19 mouse cellular contexts compared by ENCODE assay signal in genomic region chr6:136668266-136668986, GRCm38 (mm10). TPM values are rescaled to one million over a fixed set of nuclear protein-coding genes. Genes with fewer than 3 reads are reported as not detected.
DNase-seq lines count a peak whose midpoint lies in the region; ATAC-seq and TF ChIP-seq lines count a peak whose summit lies in the region.
"Had no signal": no experiment of that assay in that cellular context is flagged by ENCODE, and none has a peak within 500 bp of the region (broad histone marks: within the 10 kb centered on the region; RNA-seq: fewer than 3 reads in every experiment).

No protein-coding gene starts in this region.

- ATAC-seq in heart, embryonic 11.5 days (replicated peaks; ENCODE audit: insufficient number of reproducible peaks, low FRiP score, low TSS enrichment), result peak; percentile 75; the same call in 1 of the 2 replicates
- ATAC-seq in lung, postnatal 0 days, result 0 out of 2 replicates have a peak, but pooled peaks have one; percentile 11
- ATAC-seq in stomach, embryonic 15.5 days (ENCODE audit: insufficient read depth, low FRiP score, low read depth), result peak; percentile 58; the same call in 1 of the 2 replicates
- no peak for ATAC-seq in forebrain, postnatal 0 days
- ATAC-seq: midbrain, embryonic 15.5 days had no signal

- no peak for TF ChIP-seq EP300 in lung, postnatal 0 days (IDR thresholded peaks at IDR 0.05)

- no peak for TF ChIP-seq CTCF in lung, postnatal 0 days (IDR thresholded peaks at IDR 0.05)
- no peak for TF ChIP-seq CTCF in forebrain, postnatal 0 days (IDR thresholded peaks at IDR 0.05; ENCODE audit: low read depth)

- H3K4me3 ChIP-seq in heart, embryonic 11.5 days (ENCODE audit: low read depth, low read length), result no peak overlapping the region
- no peak overlapping the region for H3K4me3 ChIP-seq in lung, postnatal 0 days (ENCODE audit: low read depth, low read length)
- H3K4me3 ChIP-seq in stomach, embryonic 15.5 days (replicated peaks), result no peak overlapping the region
- no peak overlapping the region for H3K4me3 ChIP-seq in forebrain, postnatal 0 days (ENCODE audit: low read depth, low read length)
- H3K4me3 ChIP-seq: limb, embryonic 13.5 days; lung, embryonic 15.5 days; midbrain, embryonic 15.5 days; myocyte had no signal

- no peak for DNase-seq in heart, postnatal 14 days
- DNase-seq in lung, postnatal 0 days (ENCODE audit: low spot score), result peak; percentile 35
- DNase-seq in lung, postnatal 36 days, result no peak
- peak; percentile 50 for DNase-seq in fat pad, adult 2 months (ENCODE audit: extremely low read depth, low read depth, low spot score)
- no peak for DNase-seq in urinary bladder, postnatal 10 days (ENCODE audit: low spot score)
- DNase-seq in forebrain, postnatal 0 days, result no peak
- DNase-seq: adrenal gland, postnatal 36 days; cerebellum, adult 8-10 months; kidney, postnatal 36 days; right cerebral cortex, postnatal 14 days; spleen, adult 18-20 months had no signal

- 33% methylated on average over 14 of the region's 14 CpGs for WGBS in heart, embryonic 11.5 days (ENCODE audit: insufficient replicate concordance)
- WGBS in lung, postnatal 0 days, result 42% methylated on average over 14 of the region's 14 CpGs
- WGBS in stomach, embryonic 15.5 days, result 44% methylated on average over 14 of the region's 14 CpGs
- 58% methylated on average over 14 of the region's 14 CpGs for WGBS in forebrain, postnatal 0 days

- no peaks in the 10 kb centered on the region; the same call in 1 of the 2 replicates for H3K27me3 ChIP-seq in heart, embryonic 11.5 days (ENCODE audit: control insufficient read depth, insufficient read depth, low read length)
- no peaks in the 10 kb centered on the region for H3K27me3 ChIP-seq in lung, postnatal 0 days (replicated peaks; ENCODE audit: insufficient read depth, low read length)
- H3K27me3 ChIP-seq in stomach, embryonic 15.5 days (replicated peaks), result no peaks in the 10 kb centered on the region
- H3K27me3 ChIP-seq in forebrain, postnatal 0 days (ENCODE audit: insufficient read depth, low read length), result no peaks in the 10 kb centered on the region
- H3K27me3 ChIP-seq: lung, embryonic 15.5 days; midbrain, embryonic 15.5 days had no signal

- H3K9me3 ChIP-seq in heart, embryonic 11.5 days (replicated peaks; ENCODE audit: control insufficient read depth, low read length), result no peaks in the 10 kb centered on the region
- H3K9me3 ChIP-seq in lung, postnatal 0 days (ENCODE audit: low read length), result no peaks in the 10 kb centered on the region
- no peaks in the 10 kb centered on the region for H3K9me3 ChIP-seq in stomach, embryonic 15.5 days
- H3K9me3 ChIP-seq in forebrain, postnatal 0 days (ENCODE audit: low read length), result no peaks in the 10 kb centered on the region
- H3K9me3 ChIP-seq: lung, embryonic 15.5 days; midbrain, embryonic 15.5 days had no signal

- peaks cover 11% of the 10 kb centered on the region for H3K4me1 ChIP-seq in heart, embryonic 11.5 days (ENCODE audit: control insufficient read depth, insufficient read depth, low read length)
- no peaks in the 10 kb centered on the region for H3K4me1 ChIP-seq in lung, postnatal 0 days (ENCODE audit: insufficient read depth, low read depth, low read length)
- H3K4me1 ChIP-seq in stomach, embryonic 15.5 days, result no peaks in the 10 kb centered on the region
- H3K4me1 ChIP-seq in forebrain, postnatal 0 days (ENCODE audit: insufficient read depth), result no peaks in the 10 kb centered on the region
- H3K4me1 ChIP-seq: midbrain, embryonic 15.5 days had no signal

- no peak overlapping the region for H3K9ac ChIP-seq in heart, embryonic 11.5 days (ENCODE audit: low read depth, low read length)
- no peak overlapping the region for H3K9ac ChIP-seq in lung, postnatal 0 days (replicated peaks; ENCODE audit: low read depth)
- H3K9ac ChIP-seq in stomach, embryonic 15.5 days, result no peak overlapping the region
- H3K9ac ChIP-seq in forebrain, postnatal 0 days, result no peak overlapping the region
- H3K9ac ChIP-seq: limb, embryonic 13.5 days; liver, embryonic 14.5 days; lung, embryonic 15.5 days; midbrain, embryonic 15.5 days had no signal

- intact Hi-C loops in heart, postnatal 14 days (cut with DNase I), result no loop called here

- no peak overlapping the region for H3K4me2 ChIP-seq in heart, embryonic 11.5 days
- no peak overlapping the region for H3K4me2 ChIP-seq in lung, postnatal 0 days (replicated peaks; ENCODE audit: low read depth, low read length)
- H3K4me2 ChIP-seq in stomach, embryonic 15.5 days, result no peak overlapping the region
- H3K4me2 ChIP-seq in forebrain, postnatal 0 days (ENCODE audit: low read depth), result no peak overlapping the region
- H3K4me2 ChIP-seq: limb, embryonic 13.5 days; lung, embryonic 15.5 days; midbrain, embryonic 15.5 days had no signal

- H3K36me3 ChIP-seq in heart, embryonic 11.5 days (ENCODE audit: control insufficient read depth, insufficient read depth, low read length), result no peaks in the 10 kb centered on the region
- H3K36me3 ChIP-seq in lung, postnatal 0 days (ENCODE audit: insufficient read depth, low read length), result no peaks in the 10 kb centered on the region
- no peaks in the 10 kb centered on the region for H3K36me3 ChIP-seq in stomach, embryonic 15.5 days
- H3K36me3 ChIP-seq in forebrain, postnatal 0 days (ENCODE audit: insufficient read depth), result no peaks in the 10 kb centered on the region
- H3K36me3 ChIP-seq: limb, embryonic 13.5 days; lung, embryonic 15.5 days; midbrain, embryonic 15.5 days had no signal

- H3K27ac ChIP-seq in heart, embryonic 11.5 days (ENCODE audit: low read depth, low read length), result no peak overlapping the region
- H3K27ac ChIP-seq in lung, postnatal 0 days (ENCODE audit: low read length), result no peak overlapping the region
- peak overlapping the region; percentile 35; the same call in 1 of the 2 replicates for H3K27ac ChIP-seq in stomach, embryonic 15.5 days
- no peak overlapping the region for H3K27ac ChIP-seq in forebrain, postnatal 0 days (ENCODE audit: low read depth, low read length)
- H3K27ac ChIP-seq: limb, embryonic 13.5 days; liver, embryonic 14.5 days; lung, embryonic 15.5 days; midbrain, embryonic 15.5 days had no signal

RNA-seq across cellular contexts. Expression of gene Plbd1, which starts 6.7 kb away (rescaled TPM):
- 5.3 and 5.4 TPM in 2 replicates for polyA plus RNA-seq in heart, embryonic 11.5 days (2014; fragmentation: Nextera tagmentation; extraction: Ambion mirVana)
- total RNA-seq in heart, postnatal 14 days (2021), result 10 to 100 TPM; 30.5 to 34.4 TPM
- 6.0 and 7.2 TPM in 2 replicates for polyA plus RNA-seq in lung, postnatal 0 days (2015; fragmentation: Nextera tagmentation; extraction: Ambion mirVana)
- polyA plus RNA-seq in stomach, embryonic 15.5 days (2015; fragmentation: Nextera tagmentation; extraction: Ambion mirVana), result 15.1 and 20.1 TPM in 2 replicates
- total RNA-seq in forebrain, postnatal 0 days (2014; rRNA removed), result 0.19 TPM in 1 of 2 replicates, not detected in the other
- polyA plus RNA-seq in forebrain, postnatal 0 days (2015; fragmentation: Nextera tagmentation; extraction: Ambion mirVana), result 0.26 and 0.40 TPM in 2 replicates
- total RNA-seq: MEL had no signal

Comparison
In these comparisons a context has a peak if more than half of its experiments do, and no peak if none do; other contexts are left out.
1. DNase-seq: peak in lung, postnatal 0 days (single experiment) and fat pad, adult 2 months (single experiment); none in heart, postnatal 14 days (0 of 2), lung, postnatal 36 days (single experiment), urinary bladder, postnatal 10 days (single experiment) and forebrain, postnatal 0 days (single experiment).